Mouse (Mus musculus): ENCODE data around the gene Oosp1.

The Oosp1 gene

GRCm38 (mm10) chr19:11690839-11691238 is at the start of gene Oosp1:
Gene Oosp1 (minus strand): TSS chr19:11691150.
- peak; percentile 55 for DNase-seq (ENCODE audit: low read depth, low spot score)

- DNase-seq (ENCODE audit: low read depth, low spot score): no peak
Measured at GRCm38 (mm10) chr19:11736455-11736854, 45.5 kb upstream of the Oosp1 start.

- peak; percentile 8 for DNase-seq (ENCODE audit: low read depth, low spot score)
Measured at GRCm38 (mm10) chr19:11730278-11730677, 39.3 kb upstream of the Oosp1 start.

GRCm38 (mm10) chr19:11727304-11727703 is 36.4 kb upstream of the Oosp1 start:
- no peak for DNase-seq (ENCODE audit: low read depth, low spot score)

- DNase-seq (ENCODE audit: low read depth, low spot score): no peak
Measured at GRCm38 (mm10) chr19:11725915-11726314, 35.0 kb upstream of the Oosp1 start.

GRCm38 (mm10) chr19:11724275-11724674 is 33.3 kb upstream of the Oosp1 start:
- DNase-seq (ENCODE audit: low read depth, low spot score): no peak

GRCm38 (mm10) chr19:11723870-11724269 is 32.9 kb upstream of the Oosp1 start:
- DNase-seq (ENCODE audit: low read depth, low spot score): no peak

GRCm38 (mm10) chr19:11720071-11720470 is 29.1 kb upstream of the Oosp1 start:
- DNase-seq (ENCODE audit: low read depth, low spot score): no peak

GRCm38 (mm10) chr19:11712451-11712850 is 21.5 kb upstream of the Oosp1 start:
- no peak for DNase-seq (ENCODE audit: low read depth, low spot score)

- peak; percentile 9 for DNase-seq (ENCODE audit: low read depth, low spot score)
Measured at GRCm38 (mm10) chr19:11698342-11698741, 7.4 kb upstream of the Oosp1 start.

GRCm38 (mm10) chr19:11696755-11697154 is 5.8 kb upstream of the Oosp1 start, which contains the start of gene Oosp3:
Gene Oosp3 (plus strand): TSS chr19:11697055.
- DNase-seq (ENCODE audit: low read depth, low spot score): no peak

GRCm38 (mm10) chr19:11691454-11691853 is 504 bp upstream of the Oosp1 start:
- DNase-seq (ENCODE audit: low read depth, low spot score): peak; percentile 4

GRCm38 (mm10) chr19:11661562-11661961 is 29.4 kb downstream of the Oosp1 start:
- no peak for DNase-seq (ENCODE audit: low read depth, low spot score)

- DNase-seq (ENCODE audit: low read depth, low spot score): no peak
Measured at GRCm38 (mm10) chr19:11660459-11660858, 30.5 kb downstream of the Oosp1 start, which contains the start of gene Oosp2. Gene Oosp2 (minus strand): TSS chr19:11660559.

- DNase-seq (ENCODE audit: low read depth, low spot score): no peak
Measured at GRCm38 (mm10) chr19:11659142-11659541, 31.8 kb downstream of the Oosp1 start.

- DNase-seq (ENCODE audit: low read depth, low spot score): no peak
Measured at GRCm38 (mm10) chr19:11649564-11649963, 41.4 kb downstream of the Oosp1 start.

- no peak for DNase-seq (ENCODE audit: low read depth, low spot score)
Measured at GRCm38 (mm10) chr19:11646166-11646565, 44.8 kb downstream of the Oosp1 start.

GRCm38 (mm10) chr19:11640732-11641131 is 50.2 kb downstream of the Oosp1 start, which contains the start of gene Ms4a3:
Gene Ms4a3 (minus strand): TSS chr19:11640851.
- no peak for DNase-seq (ENCODE audit: low read depth, low spot score)

- no peak for DNase-seq (ENCODE audit: low read depth, low spot score)
Measured at GRCm38 (mm10) chr19:11639038-11639437, 51.9 kb downstream of the Oosp1 start.

- no peak for DNase-seq (ENCODE audit: low read depth, low spot score)
Measured at GRCm38 (mm10) chr19:11635572-11635971, 55.4 kb downstream of the Oosp1 start.

GRCm38 (mm10) chr19:11634330-11634729 is 56.6 kb downstream of the Oosp1 start:
- no peak for DNase-seq (ENCODE audit: low read depth, low spot score)

GRCm38 (mm10) chr19:11633732-11634131 is 57.2 kb downstream of the Oosp1 start:
- no peak for DNase-seq (ENCODE audit: low read depth, low spot score)

- DNase-seq (ENCODE audit: low read depth, low spot score): no peak
Measured at GRCm38 (mm10) chr19:11625231-11625630, 65.7 kb downstream of the Oosp1 start.

GRCm38 (mm10) chr19:11624800-11625199 is 66.2 kb downstream of the Oosp1 start:
- DNase-seq (ENCODE audit: low read depth, low spot score): no peak
